Mouse (Mus musculus): ENCODE measurements around the gene Fat3. TPM values are rescaled to one million over a fixed set of nuclear protein-coding genes. Genes with fewer than 3 reads are reported as not detected.

Gene Fat3
- polyA plus RNA-seq, 1 experiment, result 10.5 TPM

DNA sequence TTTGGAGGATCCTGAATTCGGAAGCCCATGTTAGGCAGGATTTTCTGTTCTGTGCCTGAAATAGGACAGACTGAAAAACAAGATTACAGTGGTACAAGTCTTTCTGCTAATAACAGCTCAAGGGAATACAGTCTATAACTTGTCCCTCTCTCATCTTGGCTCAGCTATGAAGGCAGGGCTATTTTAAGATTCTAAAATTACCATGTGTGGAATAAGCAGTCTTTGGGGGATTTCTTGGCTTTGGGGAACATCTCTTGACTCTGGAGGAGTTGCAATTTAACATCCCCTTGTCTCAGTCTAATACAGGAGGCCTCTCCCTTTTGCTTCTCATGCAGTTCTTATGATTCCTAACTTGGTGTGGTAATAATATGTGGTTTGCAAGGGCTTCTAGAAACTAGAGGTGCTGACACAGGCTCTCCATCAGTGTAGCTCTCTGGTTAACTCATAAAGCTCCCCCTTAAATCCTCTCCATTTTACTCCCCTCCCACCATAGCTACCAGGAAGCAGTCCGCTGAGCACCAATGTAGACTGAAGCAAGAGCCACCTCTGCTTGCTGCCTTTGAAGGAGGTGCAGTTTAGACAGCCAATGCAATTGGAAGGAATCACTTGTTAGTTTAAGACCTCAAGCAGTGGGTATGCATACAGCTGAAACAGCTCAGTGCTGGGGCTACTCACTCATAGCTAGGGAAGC lies 195.5 kb downstream of the Fat3 start:
- H3K4me1 ChIP-seq (ENCODE audit: control insufficient read depth, insufficient read depth, low read length), result no peaks in the 10 kb centered on the region
- no peak overlapping the region for H3K4me3 ChIP-seq (replicated peaks; ENCODE audit: insufficient read depth, low read depth, low read length)
- DNase-seq, result no peak
- no peak overlapping the region for H3K27ac ChIP-seq (ENCODE audit: insufficient read depth, low read length)
- TF ChIP-seq CTCF (IDR thresholded peaks at IDR 0.05; ENCODE audit: borderline replicate concordance, insufficient read depth, low read depth, low read length) (no peak), POLR2A (IDR thresholded peaks at IDR 0.05; ENCODE audit: borderline replicate concordance, insufficient read depth, low read length) (no peak)
- H3K27me3 ChIP-seq (ENCODE audit: control insufficient read depth, insufficient read depth, low read length), result no peaks in the 10 kb centered on the region
- 96% methylated on average over 2 of the region's 2 CpGs for WGBS

DNA sequence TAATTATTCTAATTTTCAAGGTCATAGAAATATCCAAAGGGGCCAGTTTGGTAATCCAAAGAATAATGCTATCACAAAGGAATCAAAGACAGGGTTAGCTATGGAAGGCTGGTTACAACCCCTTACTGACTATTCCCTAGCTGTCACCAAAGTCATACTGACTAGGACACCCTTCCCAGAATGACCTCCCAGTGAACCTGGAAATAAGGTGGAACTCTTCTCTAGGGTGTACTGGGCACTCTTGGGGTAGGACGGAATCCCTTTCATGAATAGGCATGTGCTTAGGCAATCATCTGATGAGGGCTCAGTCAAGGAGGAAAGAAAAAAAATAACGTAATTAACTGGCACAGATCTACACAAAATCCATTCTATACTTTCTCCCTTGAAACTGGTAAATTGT lies 196.1 kb downstream of the Fat3 start:
- no peak for TF ChIP-seq POLR2A (IDR thresholded peaks at IDR 0.05; ENCODE audit: borderline replicate concordance, insufficient read depth, low read length)
- no peak for TF ChIP-seq CTCF (IDR thresholded peaks at IDR 0.05; ENCODE audit: borderline replicate concordance, insufficient read depth, low read depth, low read length)
- no peak for DNase-seq
- Histone ChIP-seq H3K4me3 (replicated peaks; ENCODE audit: insufficient read depth, low read depth, low read length) (no peak overlapping the region), H3K27ac (ENCODE audit: insufficient read depth, low read length) (no peak overlapping the region), H3K27me3 (ENCODE audit: control insufficient read depth, insufficient read depth, low read length) (no peaks in the 10 kb centered on the region), H3K4me1 (ENCODE audit: control insufficient read depth, insufficient read depth, low read length) (no peaks in the 10 kb centered on the region)
- WGBS, result 77% methylated on average over 2 of the region's 2 CpGs

DNA sequence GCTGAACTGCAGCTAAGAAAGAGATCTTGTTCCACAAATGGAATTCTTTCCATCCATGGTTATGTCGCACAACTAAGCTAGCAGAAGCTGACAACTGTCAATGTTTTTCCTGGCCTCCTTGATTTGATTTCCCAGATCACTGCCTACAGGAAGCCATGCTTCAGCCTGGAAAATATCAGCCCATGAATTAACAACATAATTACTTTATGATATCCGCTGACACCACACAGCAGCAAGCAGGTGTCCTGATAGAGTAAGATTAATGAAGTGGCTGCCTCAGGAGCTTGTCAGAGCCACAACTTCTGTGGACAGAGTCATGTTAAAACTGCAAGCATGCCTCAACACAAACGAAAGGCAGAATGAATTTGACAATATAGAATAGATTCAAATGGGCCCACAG lies 198.6 kb downstream of the Fat3 start:
- TF ChIP-seq CTCF (IDR thresholded peaks at IDR 0.05; ENCODE audit: borderline replicate concordance, insufficient read depth, low read depth, low read length) (no peak), POLR2A (IDR thresholded peaks at IDR 0.05; ENCODE audit: borderline replicate concordance, insufficient read depth, low read length) (no peak)
- H3K27me3 ChIP-seq (ENCODE audit: control insufficient read depth, insufficient read depth, low read length), result no peaks in the 10 kb centered on the region
- 78% methylated on average over 3 of the region's 3 CpGs for WGBS
- H3K4me3 ChIP-seq (replicated peaks; ENCODE audit: insufficient read depth, low read depth, low read length), result no peak overlapping the region
- no peak overlapping the region for H3K27ac ChIP-seq (ENCODE audit: insufficient read depth, low read length)
- no peaks in the 10 kb centered on the region for H3K4me1 ChIP-seq (ENCODE audit: control insufficient read depth, insufficient read depth, low read length)
- DNase-seq, result no peak

DNA sequence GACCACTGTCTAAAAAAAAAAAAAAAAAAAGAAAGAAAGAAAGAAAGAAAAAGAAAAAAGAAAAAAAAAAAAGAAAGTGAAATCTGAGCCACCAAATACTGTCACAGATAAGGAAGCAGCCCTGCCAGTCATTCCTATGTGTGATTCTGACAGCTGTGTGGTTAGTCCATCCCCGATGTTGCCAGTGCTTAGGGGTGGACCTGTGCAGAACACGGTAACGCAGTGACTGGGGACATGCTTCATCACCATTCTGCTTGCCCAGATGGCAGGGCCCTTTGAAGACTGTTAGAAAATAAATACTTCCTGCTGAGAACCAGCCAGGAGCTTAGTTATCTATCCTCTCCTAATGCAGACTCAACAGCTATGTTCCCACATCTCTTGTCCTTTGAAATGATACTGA lies 203.2 kb downstream of the Fat3 start:
- Histone ChIP-seq H3K27me3 (ENCODE audit: control insufficient read depth, insufficient read depth, low read length) (no peaks in the 10 kb centered on the region), H3K4me3 (replicated peaks; ENCODE audit: insufficient read depth, low read depth, low read length) (no peak overlapping the region), H3K27ac (ENCODE audit: insufficient read depth, low read length) (no peak overlapping the region), H3K4me1 (ENCODE audit: control insufficient read depth, insufficient read depth, low read length) (no peaks in the 10 kb centered on the region)
- TF ChIP-seq POLR2A (IDR thresholded peaks at IDR 0.05; ENCODE audit: borderline replicate concordance, insufficient read depth, low read length) (no peak), CTCF (IDR thresholded peaks at IDR 0.05; ENCODE audit: borderline replicate concordance, insufficient read depth, low read depth, low read length) (no peak)
- 59% methylated on average over 3 of the region's 3 CpGs for WGBS
- DNase-seq, result no peak

DNA sequence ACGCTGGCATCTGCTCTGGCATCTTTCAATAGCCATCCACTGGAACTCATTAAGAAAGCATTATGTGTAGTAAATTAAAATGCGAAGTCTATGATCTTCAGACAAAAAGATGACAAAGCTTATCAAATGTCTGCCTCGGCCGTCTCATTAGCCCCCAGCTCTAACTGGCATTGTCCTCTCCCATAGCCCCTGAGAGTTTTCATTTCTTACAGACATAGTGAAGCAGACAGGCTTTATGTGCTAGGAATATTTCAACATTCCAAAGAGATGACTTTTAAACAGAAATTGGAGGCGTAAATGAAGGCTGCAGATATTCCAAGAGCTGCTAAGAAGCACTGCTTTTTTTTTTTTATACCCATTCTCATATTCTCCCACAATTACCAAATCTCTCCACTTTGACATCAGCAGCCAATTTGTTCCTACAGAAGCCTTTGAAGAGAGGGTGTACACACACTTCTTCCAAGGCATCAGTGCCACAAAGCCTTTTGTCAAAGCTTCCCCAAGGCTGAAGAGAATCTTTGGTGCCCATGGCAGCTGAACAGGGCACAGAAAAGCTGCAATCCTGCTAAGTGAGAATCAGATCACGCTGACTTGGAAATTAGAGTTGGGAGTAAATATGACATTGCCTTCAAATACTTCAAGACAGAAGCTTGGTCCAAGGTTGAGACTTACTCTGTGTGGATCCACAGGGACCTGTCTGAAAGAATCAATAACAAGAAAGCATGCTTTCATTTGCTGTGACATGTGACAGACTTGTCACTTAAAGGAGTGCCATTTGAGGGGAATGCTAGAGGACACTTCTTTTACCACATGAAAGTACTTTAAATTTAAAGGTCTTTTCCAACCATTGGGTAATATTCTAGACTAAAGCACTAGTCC lies 206.9 kb downstream of the Fat3 start:
- 67% methylated on average over 6 of the region's 6 CpGs for WGBS
- H3K27me3 ChIP-seq (ENCODE audit: control insufficient read depth, insufficient read depth, low read length), result no peaks in the 10 kb centered on the region
- no peaks in the 10 kb centered on the region for H3K4me1 ChIP-seq (ENCODE audit: control insufficient read depth, insufficient read depth, low read length)
- DNase-seq, result no peak
- TF ChIP-seq CTCF (IDR thresholded peaks at IDR 0.05; ENCODE audit: borderline replicate concordance, insufficient read depth, low read depth, low read length) (no peak), POLR2A (IDR thresholded peaks at IDR 0.05; ENCODE audit: borderline replicate concordance, insufficient read depth, low read length) (no peak)
- H3K4me3 ChIP-seq (replicated peaks; ENCODE audit: insufficient read depth, low read depth, low read length), result no peak overlapping the region
- H3K27ac ChIP-seq (ENCODE audit: insufficient read depth, low read length), result no peak overlapping the region

DNA sequence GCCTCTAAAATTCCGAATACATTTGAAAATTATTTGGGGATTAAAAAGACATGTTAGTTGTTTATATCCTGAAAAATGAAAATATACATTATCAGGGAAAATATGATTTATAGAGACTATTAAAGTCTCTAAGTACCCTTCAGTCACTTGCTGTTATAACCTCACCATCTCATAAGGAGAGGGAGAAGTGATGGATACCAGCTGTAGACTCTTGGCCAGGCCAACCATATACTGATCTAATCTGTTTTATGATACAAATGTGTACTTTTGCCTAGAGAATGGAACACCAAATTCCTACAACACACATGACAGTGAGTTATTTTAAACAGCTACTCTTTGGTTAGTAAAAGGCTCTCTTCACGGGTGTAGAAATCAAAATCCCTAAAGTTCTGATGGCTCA lies 208.6 kb downstream of the Fat3 start:
- H3K4me1 ChIP-seq (ENCODE audit: control insufficient read depth, insufficient read depth, low read length), result no peaks in the 10 kb centered on the region
- H3K4me3 ChIP-seq (replicated peaks; ENCODE audit: insufficient read depth, low read depth, low read length), result no peak overlapping the region
- DNase-seq, result no peak
- 93% methylated on average over 2 of the region's 2 CpGs for WGBS
- H3K27ac ChIP-seq (ENCODE audit: insufficient read depth, low read length), result no peak overlapping the region
- no peaks in the 10 kb centered on the region for H3K27me3 ChIP-seq (ENCODE audit: control insufficient read depth, insufficient read depth, low read length)
- no peak for TF ChIP-seq POLR2A (IDR thresholded peaks at IDR 0.05; ENCODE audit: borderline replicate concordance, insufficient read depth, low read length)
- no peak for TF ChIP-seq CTCF (IDR thresholded peaks at IDR 0.05; ENCODE audit: borderline replicate concordance, insufficient read depth, low read depth, low read length)

DNA sequence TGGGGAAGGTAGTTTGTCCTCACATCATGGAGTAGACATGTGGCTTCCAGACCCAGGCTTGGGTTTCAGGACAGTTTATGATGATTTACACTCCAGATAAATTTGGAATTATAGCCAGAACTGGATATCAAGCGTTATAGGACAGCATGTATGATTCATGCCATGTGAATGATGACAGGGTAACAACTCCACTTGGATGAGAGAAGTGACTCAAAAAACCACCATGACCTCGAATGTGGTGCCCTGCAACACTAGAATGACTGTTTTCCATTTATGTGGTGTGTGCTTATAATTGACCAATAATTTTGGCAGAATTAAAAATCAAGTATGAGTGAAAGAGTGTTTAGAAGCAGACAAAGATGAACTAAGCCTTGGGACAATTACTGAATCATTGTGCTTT lies 210.2 kb downstream of the Fat3 start:
- no peak for DNase-seq
- WGBS, result 95% methylated on average over 2 of the region's 2 CpGs
- Histone ChIP-seq H3K27me3 (ENCODE audit: control insufficient read depth, insufficient read depth, low read length) (no peaks in the 10 kb centered on the region), H3K4me1 (ENCODE audit: control insufficient read depth, insufficient read depth, low read length) (no peaks in the 10 kb centered on the region), H3K27ac (ENCODE audit: insufficient read depth, low read length) (no peak overlapping the region), H3K4me3 (replicated peaks; ENCODE audit: insufficient read depth, low read depth, low read length) (no peak overlapping the region)
- TF ChIP-seq CTCF (IDR thresholded peaks at IDR 0.05; ENCODE audit: borderline replicate concordance, insufficient read depth, low read depth, low read length) (no peak), POLR2A (IDR thresholded peaks at IDR 0.05; ENCODE audit: borderline replicate concordance, insufficient read depth, low read length) (no peak)

DNA sequence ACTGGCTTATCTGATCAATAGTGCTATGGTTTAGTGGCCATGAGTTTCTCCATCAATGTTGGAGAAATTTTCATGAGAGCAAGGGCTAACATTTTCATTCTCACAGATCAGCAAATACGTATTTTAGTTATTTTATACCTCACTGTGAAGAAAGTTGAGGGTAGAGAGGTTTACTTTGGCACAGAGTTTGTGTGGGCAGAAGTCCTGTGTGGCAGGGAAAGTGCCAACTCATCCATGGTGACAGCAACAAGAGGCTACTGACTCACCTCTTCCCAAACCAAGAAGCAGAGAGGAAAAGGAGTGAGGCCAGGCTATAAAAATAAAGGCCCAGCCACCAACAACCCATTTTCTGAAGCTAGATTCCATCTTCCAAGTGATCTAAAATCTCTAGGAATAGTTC lies 218.1 kb downstream of the Fat3 start:
- H3K27ac ChIP-seq (ENCODE audit: insufficient read depth, low read length), result no peak overlapping the region
- no peaks in the 10 kb centered on the region for H3K27me3 ChIP-seq (ENCODE audit: control insufficient read depth, insufficient read depth, low read length)
- 81% methylated on average over 1 of the region's 1 CpGs for WGBS
- peaks cover 7% of the 10 kb centered on the region; the same call in 1 of the 2 replicates for H3K4me1 ChIP-seq (ENCODE audit: control insufficient read depth, insufficient read depth, low read length)
- no peak overlapping the region for H3K4me3 ChIP-seq (replicated peaks; ENCODE audit: insufficient read depth, low read depth, low read length)
- no peak for DNase-seq
- TF ChIP-seq POLR2A (IDR thresholded peaks at IDR 0.05; ENCODE audit: borderline replicate concordance, insufficient read depth, low read length), result no peak
- no peak for TF ChIP-seq CTCF (IDR thresholded peaks at IDR 0.05; ENCODE audit: borderline replicate concordance, insufficient read depth, low read depth, low read length)

Data from cerebellum, adult 2 months (tissue).